Mouse (Mus musculus): ENCODE measurements around the gene Etv4.

- TF ChIP-seq EP300 (optimal IDR thresholded peaks at IDR 0.05) (no peak), CTCF (IDR thresholded peaks at IDR 0.05; ENCODE audit: low read depth) (no peak)
These were observed 658 bp upstream of the Etv4 start for GRCm38 (mm10) chr11:101785852-101786205.
